Mouse (Mus musculus) olfactory bulb, adult 2 months (tissue): ENCODE measurements around the gene Ipo13. TPM values are rescaled to one million over a fixed set of nuclear protein-coding genes. Genes with fewer than 3 reads are reported as not detected.

Experiments used
- H3K27ac ChIP-seq: fragments of 200-500 bp; 2 replicates; pipeline ENCODE4 v1.5.1; 2012; ENCODE audit warnings: low read depth, low read length; ENCODE audit not compliant: insufficient read depth
- H3K4me1 ChIP-seq: fragments of 200-500 bp; 2 replicates; pipeline ENCODE4 v1.6.1; 2012; ENCODE audit warnings: low read length; ENCODE audit not compliant: control insufficient read depth, insufficient read depth
- H3K4me3 ChIP-seq: fragments of 200-500 bp; 2 replicates; pipeline ENCODE4 v1.5.1; 2012; ENCODE audit warnings: mild to moderate bottlenecking, low read depth, low read length, moderate library complexity; ENCODE audit not compliant: insufficient read depth
- CTCF ChIP-seq: fragments of 200-500 bp; IDR thresholded peaks from 2 replicates; pipeline ENCODE4 v1.5.1; 2012; ENCODE audit warnings: low read depth, mild to moderate bottlenecking, low read length, moderate library complexity; ENCODE audit not compliant: insufficient read depth
- POLR2A ChIP-seq: fragments of 200-500 bp; IDR thresholded peaks from 2 replicates; pipeline ENCODE4 v1.6.1; 2012; ENCODE audit warnings: mild to moderate bottlenecking, low read depth, low read length, moderate library complexity; ENCODE audit not compliant: insufficient read depth
- WGBS: fragments of 180-500 bp; shearing (Covaris S2); methylation state at CpG from one replicate; pipeline ENCODE4 v1.1.7; 2018; 5-methylcytosine and 5-hydroxymethylcytosine counted together
- polyA plus RNA-seq: library from polyadenylated mRNA; stranded (reverse); fragments of >200 nt; gene quantifications from 2 replicates; pipeline ENCODE4 v1.2.4, GENCODE M21; 2012; ENCODE audit warnings: low replicate concordance; ENCODE audit not compliant: missing spikeins, insufficient read depth, insufficient read length

Gene Ipo13
- polyA plus RNA-seq, 1 experiment: not detected

DNA sequence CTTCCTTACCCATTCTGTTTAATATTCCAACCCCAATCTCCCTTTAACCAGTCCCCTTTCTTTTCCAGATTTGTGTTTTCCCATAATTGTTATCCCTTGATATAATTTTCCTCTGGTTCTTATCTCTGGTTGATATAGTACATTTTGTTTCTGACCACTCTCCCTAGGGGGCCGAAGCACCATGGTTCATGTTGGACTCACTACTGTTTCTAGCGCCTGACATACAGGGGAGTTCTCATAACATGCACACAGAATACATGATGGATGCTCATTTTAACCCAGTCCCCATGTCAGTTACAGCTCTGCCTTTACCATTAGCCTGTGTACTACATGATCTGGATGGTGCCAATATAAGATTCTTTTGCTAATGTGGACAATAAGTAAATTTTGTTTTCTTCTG, 26.9 kb downstream of the Ipo13 start:
- Histone ChIP-seq H3K27ac (no peak overlapping the region), H3K4me3 (no peak overlapping the region), H3K4me1 (peaks cover 34% of the 10 kb centered on the region)
- TF ChIP-seq CTCF (no peak), POLR2A (no peak)
- 82% methylated on average over 2 of the region's 2 CpGs for WGBS

DNA sequence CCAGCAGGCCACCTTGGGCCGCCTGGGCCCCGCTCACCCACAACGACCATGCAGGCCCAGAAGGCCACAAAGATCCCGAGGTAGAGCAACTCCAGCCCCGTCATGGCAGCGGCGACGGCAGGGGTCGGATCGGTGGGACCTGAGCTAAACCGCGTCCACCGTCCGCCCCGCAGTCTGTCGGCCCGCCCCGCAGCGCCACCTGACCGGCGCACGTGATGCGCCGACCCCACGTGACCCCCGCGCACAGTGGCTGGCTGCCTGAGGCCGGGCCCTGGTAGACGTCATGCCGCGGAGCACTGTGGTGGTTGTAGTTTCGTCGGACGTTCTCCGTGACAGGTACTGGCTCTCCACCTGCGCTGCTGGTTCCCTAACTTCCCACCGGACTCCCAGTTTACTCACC, 27.7 kb downstream of the Ipo13 start, which contains the start of gene Atp6v0b:
Gene Atp6v0b (minus strand): TSS at position 201 of the 400 bp plus-strand sequence.
- Histone ChIP-seq H3K27ac (0 out of 2 replicates have a peak within 1 kb of the TSS, but pooled peaks have one; percentile 42), H3K4me1 (peaks cover 36% of the 10 kb centered on the region), H3K4me3 (peak within 1 kb of the TSS; percentile 88)
- 0% methylated on average over 37 of the region's 37 CpGs for WGBS
- TF ChIP-seq POLR2A (peak; percentile 89), CTCF (no peak)

DNA sequence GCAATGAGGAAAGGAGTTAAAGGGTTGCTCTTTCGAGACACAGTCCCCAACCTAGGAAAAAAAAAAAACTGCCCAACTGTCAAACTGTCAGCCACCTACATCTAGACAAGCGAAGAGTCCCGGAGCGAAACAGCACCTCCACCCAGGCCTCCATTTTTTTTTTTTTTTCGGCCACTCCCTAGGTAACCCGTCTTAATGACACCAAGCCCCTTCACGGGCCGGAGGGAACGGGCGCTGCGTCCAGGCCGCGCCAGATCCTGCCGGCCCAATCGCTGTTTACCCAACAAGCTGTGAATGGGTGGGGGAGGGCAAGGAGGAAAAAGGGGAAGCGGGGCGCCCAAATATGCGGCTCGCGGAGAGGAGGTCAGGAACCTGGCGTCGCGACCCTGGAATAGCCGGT, 28.2 kb downstream of the Ipo13 start:
- WGBS: 1% methylated on average over 24 of the region's 24 CpGs

DNA sequence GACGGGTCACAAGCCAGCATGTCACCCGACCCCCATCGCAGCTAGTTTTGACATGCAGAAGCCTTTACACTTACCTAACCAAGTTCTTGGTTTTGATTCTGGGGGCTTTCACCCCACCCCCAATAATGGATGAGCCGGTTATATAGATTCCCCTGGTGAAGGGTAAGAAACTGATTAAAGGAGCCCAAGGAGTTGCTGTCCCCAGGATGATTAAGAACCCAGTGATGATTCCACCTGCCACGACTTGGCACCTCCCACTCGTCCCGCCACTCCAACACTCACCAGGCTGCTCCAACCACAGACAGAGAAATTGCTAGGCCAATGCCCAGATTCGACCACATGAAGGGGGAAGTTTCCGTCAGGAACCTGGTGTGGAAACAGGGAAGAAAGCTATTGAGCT, 28.8 kb downstream of the Ipo13 start:
- Histone ChIP-seq H3K4me3 (peak overlapping the region; percentile 88), H3K4me1 (peaks cover 39% of the 10 kb centered on the region), H3K27ac (no peak overlapping the region)
- 72% methylated on average over 9 of the region's 9 CpGs for WGBS
- TF ChIP-seq CTCF: no peak
- TF ChIP-seq POLR2A: no peak

More for the DNA sequence above, 28.2 kb downstream of the Ipo13 start:
- Histone ChIP-seq H3K27ac (0 out of 2 replicates have a peak overlapping the region, but pooled peaks have one; percentile 42), H3K4me3 (peak overlapping the region; percentile 88), H3K4me1 (peaks cover 38% of the 10 kb centered on the region)
- TF ChIP-seq POLR2A: no peak
- TF ChIP-seq CTCF: no peak

DNA sequence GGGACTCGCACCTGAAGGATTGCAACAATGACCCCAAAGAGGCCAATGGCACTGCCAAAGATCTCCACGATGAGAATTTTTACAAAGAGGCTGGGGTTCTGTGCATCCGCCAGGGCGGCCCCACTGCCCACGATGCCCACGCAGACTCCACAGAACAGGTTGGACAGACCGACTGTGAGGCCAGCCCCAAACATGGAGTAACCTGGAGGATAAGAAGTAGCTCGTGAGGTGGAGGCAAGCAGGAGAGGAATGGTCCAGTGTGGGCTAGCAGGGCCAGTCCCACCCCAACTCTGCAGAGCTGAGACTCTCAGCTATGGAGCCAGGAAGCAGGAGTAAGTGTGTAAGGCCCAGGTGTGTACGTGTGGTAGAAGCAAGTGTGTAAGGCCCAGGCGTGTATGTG, 29.7 kb downstream of the Ipo13 start:
- WGBS: 93% methylated on average over 10 of the region's 10 CpGs
- no peak for TF ChIP-seq POLR2A
- TF ChIP-seq CTCF: no peak
- Histone ChIP-seq H3K4me3 (no peak overlapping the region), H3K27ac (no peak overlapping the region), H3K4me1 (peaks cover 40% of the 10 kb centered on the region)

DNA sequence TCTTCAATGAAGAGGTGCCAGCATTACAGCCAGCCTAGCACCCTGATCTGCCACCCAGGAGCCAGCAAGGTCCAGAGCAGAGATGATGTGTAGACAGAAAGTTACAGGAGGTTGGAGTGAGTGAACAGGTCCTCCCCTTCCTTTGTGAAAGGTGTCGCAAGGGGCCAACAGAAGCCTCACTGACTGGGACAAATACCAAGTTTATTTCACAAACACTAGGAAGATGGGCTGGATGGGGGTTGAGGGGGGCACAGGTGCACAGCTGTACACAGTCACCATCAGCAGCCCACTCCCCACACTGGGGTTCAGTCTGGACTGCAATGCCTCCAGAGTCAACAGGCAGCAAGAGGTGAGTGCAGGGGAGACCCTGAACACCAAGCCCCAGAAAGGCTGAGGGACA, 30.7 kb downstream of the Ipo13 start:
- 0 out of 2 replicates have a peak overlapping the region, but pooled peaks have one; percentile 4 for H3K4me3 ChIP-seq
- peaks cover 40% of the 10 kb centered on the region for H3K4me1 ChIP-seq
- TF ChIP-seq CTCF (no peak), POLR2A (no peak)
- H3K27ac ChIP-seq: no peak overlapping the region
- WGBS: 88% methylated on average over 1 of the region's 1 CpGs

DNA sequence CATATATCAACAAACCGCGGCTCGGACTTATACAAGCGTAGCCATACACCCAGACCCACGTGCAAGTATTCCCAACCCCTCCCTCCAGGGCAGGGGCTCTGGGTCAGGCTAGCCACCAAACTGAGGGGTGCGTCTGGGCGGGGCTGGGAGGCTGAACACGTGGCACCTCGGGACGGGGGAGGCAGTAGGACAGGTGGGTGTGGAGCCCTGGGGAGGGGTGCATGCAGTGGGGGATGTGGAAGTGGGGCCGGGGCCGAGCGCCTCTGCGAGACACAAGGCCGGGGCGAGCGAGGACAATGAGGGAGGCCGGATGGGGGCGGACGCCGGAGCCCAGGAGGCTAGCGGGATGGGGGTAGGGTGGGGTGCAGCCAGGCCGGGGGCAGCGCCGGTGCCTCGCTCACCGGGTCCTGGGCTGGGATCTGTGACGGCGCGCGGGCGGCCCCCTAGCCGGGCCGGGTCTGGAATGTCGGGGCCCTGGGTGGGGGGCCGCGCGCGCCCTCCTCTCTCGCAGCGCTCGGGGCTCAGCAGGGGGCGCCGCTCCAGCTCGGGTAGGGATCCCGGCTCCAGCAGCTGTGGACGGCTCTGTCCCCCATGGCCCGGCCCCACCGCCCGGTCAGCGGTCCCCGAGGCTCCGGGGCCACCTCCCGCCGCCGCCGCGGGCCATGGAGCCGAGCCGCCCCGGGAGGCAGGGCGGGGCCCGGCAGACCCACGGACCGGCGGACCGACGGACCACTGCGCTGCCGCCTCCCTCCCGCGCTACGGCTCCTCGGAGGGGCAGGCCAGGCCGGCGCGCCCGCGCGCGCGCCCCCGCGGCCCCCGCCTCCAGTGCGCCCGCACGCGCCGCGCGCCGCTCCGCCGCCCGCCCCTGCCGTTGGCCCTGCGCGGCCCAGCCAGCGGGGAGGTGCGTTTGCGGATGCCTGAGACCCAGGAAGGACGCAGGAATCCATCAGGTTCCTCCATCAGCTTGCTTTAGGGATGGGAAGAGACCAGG, 31.8 kb downstream of the Ipo13 start, which contains the start of gene B4galt2:
Gene B4galt2 (minus strand): TSS at position 787 of the 991 bp plus-strand sequence.
- no peak for TF ChIP-seq CTCF
- no peak; the same call in 1 of the 2 replicates for TF ChIP-seq POLR2A
- Histone ChIP-seq H3K27ac (peak within 1 kb of the TSS; percentile 62; the same call in 1 of the 2 replicates), H3K4me3 (peak within 1 kb of the TSS; percentile 87), H3K4me1 (peaks cover 40% of the 10 kb centered on the region)
- WGBS: 3% methylated on average over 100 of the region's 103 CpGs

DNA sequence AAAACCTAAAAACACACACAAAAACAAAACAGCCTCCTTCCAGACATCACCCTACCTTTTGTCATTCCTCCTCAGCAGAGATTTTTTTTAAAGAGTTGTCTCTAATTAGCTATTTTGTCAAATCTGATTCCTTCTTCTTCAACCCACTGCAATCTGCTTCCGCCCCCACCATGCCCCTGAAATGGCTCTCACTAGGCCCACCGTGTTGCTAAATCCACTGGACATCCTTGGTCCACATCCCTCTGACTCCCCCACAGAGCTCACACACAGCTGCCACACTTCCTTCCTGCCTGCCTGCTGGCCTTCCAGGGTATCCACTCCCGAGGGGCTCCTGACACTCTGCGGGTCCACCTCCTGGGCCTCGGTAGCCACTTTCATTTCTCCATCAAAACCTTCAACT, 36.1 kb downstream of the Ipo13 start:
- Histone ChIP-seq H3K27ac (no peak overlapping the region), H3K4me1 (peaks cover 18% of the 10 kb centered on the region), H3K4me3 (no peak overlapping the region)
- 73% methylated on average over 5 of the region's 5 CpGs for WGBS
- TF ChIP-seq CTCF (no peak), POLR2A (no peak)

DNA sequence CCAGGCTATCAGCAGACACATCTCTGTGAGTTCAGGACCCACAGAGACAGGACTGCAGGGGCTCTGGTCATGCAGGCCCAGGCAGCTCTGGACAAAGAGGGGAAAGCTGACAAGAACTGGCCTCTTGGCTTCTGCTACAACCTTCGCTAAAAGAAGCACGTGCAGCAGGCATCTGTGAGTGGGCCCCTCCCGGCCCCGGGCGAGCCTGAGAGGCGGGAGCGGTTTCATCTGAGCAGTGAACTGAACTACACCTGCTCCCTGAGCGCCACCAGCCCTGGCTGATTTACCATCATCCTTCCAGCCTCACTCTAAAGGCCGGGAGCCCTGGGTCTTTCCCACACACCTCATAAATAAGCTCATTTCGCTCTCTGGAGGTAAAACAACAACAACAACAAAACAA, 36.5 kb downstream of the Ipo13 start:
- WGBS: 53% methylated on average over 10 of the region's 10 CpGs

More for the DNA sequence above, 36.5 kb downstream of the Ipo13 start:
- no peak for TF ChIP-seq CTCF
- TF ChIP-seq POLR2A: no peak
- Histone ChIP-seq H3K27ac (no peak overlapping the region), H3K4me3 (no peak overlapping the region), H3K4me1 (peaks cover 16% of the 10 kb centered on the region)
